Mouse (Mus musculus): ENCODE data around the gene Myo16. TPM values are rescaled to one million over a fixed set of nuclear protein-coding genes. Genes with fewer than 3 reads are reported as not detected.

Gene Myo16
- polyA plus RNA-seq, 1 experiment from 2014 or later = 0.17 TPM

- 39% methylated on average over 7 of the region's 7 CpGs for WGBS
- ATAC-seq (ENCODE audit: insufficient number of reproducible peaks, low FRiP score, low TSS enrichment, low read depth) (no peak), DNase-seq (ENCODE audit: low spot score) (no peak)
- no peaks in the 10 kb centered on the region for H3K9me3 ChIP-seq (ENCODE audit: control insufficient read depth, low read length)
- no peaks in the 10 kb centered on the region for H3K4me1 ChIP-seq (ENCODE audit: control insufficient read depth, insufficient read depth, low read length)
- no peaks in the 10 kb centered on the region for H3K36me3 ChIP-seq (ENCODE audit: control insufficient read depth, insufficient read depth, low read length)
- H3K27me3 ChIP-seq (ENCODE audit: control insufficient read depth, insufficient read depth, low read length) = no peaks in the 10 kb centered on the region
- no peak overlapping the region for H3K4me2 ChIP-seq (ENCODE audit: low read depth, severe bottlenecking)
- H3K27ac ChIP-seq (replicated peaks; ENCODE audit: low read depth, low read length) = no peak overlapping the region
- H3K4me3 ChIP-seq (ENCODE audit: low read depth, low read length) = no peak overlapping the region
- H3K9ac ChIP-seq (ENCODE audit: low read length) = no peak overlapping the region
Measured at GRCm38 (mm10) chr8:10415288-10415687, 261.6 kb downstream of the Myo16 start.

GRCm38 (mm10) chr8:10415885-10416284, 262.2 kb downstream of the Myo16 start:
- Histone ChIP-seq H3K27ac (replicated peaks; ENCODE audit: low read depth, low read length) (no peak overlapping the region), H3K4me3 (ENCODE audit: low read depth, low read length) (no peak overlapping the region), H3K4me1 (ENCODE audit: control insufficient read depth, insufficient read depth, low read length) (no peaks in the 10 kb centered on the region), H3K9me3 (ENCODE audit: control insufficient read depth, low read length) (no peaks in the 10 kb centered on the region), H3K36me3 (ENCODE audit: control insufficient read depth, insufficient read depth, low read length) (no peaks in the 10 kb centered on the region), H3K9ac (ENCODE audit: low read length) (no peak overlapping the region), H3K4me2 (ENCODE audit: low read depth, severe bottlenecking) (no peak overlapping the region), H3K27me3 (ENCODE audit: control insufficient read depth, insufficient read depth, low read length) (no peaks in the 10 kb centered on the region)
- DNase-seq (ENCODE audit: low spot score) (no peak), ATAC-seq (ENCODE audit: insufficient number of reproducible peaks, low FRiP score, low TSS enrichment, low read depth) (no peak)
- 81% methylated on average over 9 of the region's 9 CpGs for WGBS

- Histone ChIP-seq H3K9me3 (ENCODE audit: control insufficient read depth, low read length) (no peaks in the 10 kb centered on the region), H3K27me3 (ENCODE audit: control insufficient read depth, insufficient read depth, low read length) (no peaks in the 10 kb centered on the region), H3K27ac (replicated peaks; ENCODE audit: low read depth, low read length) (no peak overlapping the region), H3K36me3 (ENCODE audit: control insufficient read depth, insufficient read depth, low read length) (no peaks in the 10 kb centered on the region), H3K9ac (ENCODE audit: low read length) (no peak overlapping the region), H3K4me1 (ENCODE audit: control insufficient read depth, insufficient read depth, low read length) (no peaks in the 10 kb centered on the region), H3K4me3 (ENCODE audit: low read depth, low read length) (no peak overlapping the region), H3K4me2 (ENCODE audit: low read depth, severe bottlenecking) (no peak overlapping the region)
- ATAC-seq (ENCODE audit: insufficient number of reproducible peaks, low FRiP score, low TSS enrichment, low read depth) (no peak), DNase-seq (ENCODE audit: low spot score) (no peak)
- WGBS = 66% methylated on average over 12 of the region's 12 CpGs
Measured at GRCm38 (mm10) chr8:10416806-10417205, 263.1 kb downstream of the Myo16 start.

- H3K9me3 ChIP-seq (ENCODE audit: control insufficient read depth, low read length) = no peaks in the 10 kb centered on the region
- no peak overlapping the region for H3K9ac ChIP-seq (ENCODE audit: low read length)
- ATAC-seq (ENCODE audit: insufficient number of reproducible peaks, low FRiP score, low TSS enrichment, low read depth) = no peak
- no peaks in the 10 kb centered on the region for H3K36me3 ChIP-seq (ENCODE audit: control insufficient read depth, insufficient read depth, low read length)
- H3K27ac ChIP-seq (replicated peaks; ENCODE audit: low read depth, low read length) = no peak overlapping the region
- H3K4me2 ChIP-seq (ENCODE audit: low read depth, severe bottlenecking) = no peak overlapping the region
- no peaks in the 10 kb centered on the region for H3K27me3 ChIP-seq (ENCODE audit: control insufficient read depth, insufficient read depth, low read length)
- 88% methylated on average over 6 of the region's 6 CpGs for WGBS
- H3K4me3 ChIP-seq (ENCODE audit: low read depth, low read length) = no peak overlapping the region
- no peaks in the 10 kb centered on the region for H3K4me1 ChIP-seq (ENCODE audit: control insufficient read depth, insufficient read depth, low read length)
- no peak for DNase-seq (ENCODE audit: low spot score)
Measured at GRCm38 (mm10) chr8:10417281-10417680, 263.6 kb downstream of the Myo16 start.

- no peaks in the 10 kb centered on the region for H3K4me1 ChIP-seq (ENCODE audit: control insufficient read depth, insufficient read depth, low read length)
- no peaks in the 10 kb centered on the region for H3K36me3 ChIP-seq (ENCODE audit: control insufficient read depth, insufficient read depth, low read length)
- 86% methylated on average over 8 of the region's 8 CpGs for WGBS
- H3K4me3 ChIP-seq (ENCODE audit: low read depth, low read length) = no peak overlapping the region
- no peaks in the 10 kb centered on the region for H3K9me3 ChIP-seq (ENCODE audit: control insufficient read depth, low read length)
- DNase-seq (ENCODE audit: low spot score) (no peak), ATAC-seq (ENCODE audit: insufficient number of reproducible peaks, low FRiP score, low TSS enrichment, low read depth) (no peak)
- H3K9ac ChIP-seq (ENCODE audit: low read length) = no peak overlapping the region
- no peaks in the 10 kb centered on the region for H3K27me3 ChIP-seq (ENCODE audit: control insufficient read depth, insufficient read depth, low read length)
- H3K27ac ChIP-seq (replicated peaks; ENCODE audit: low read depth, low read length) = no peak overlapping the region
- no peak overlapping the region for H3K4me2 ChIP-seq (ENCODE audit: low read depth, severe bottlenecking)
Measured at GRCm38 (mm10) chr8:10418013-10418412, 264.3 kb downstream of the Myo16 start.

- no peak for ATAC-seq (ENCODE audit: insufficient number of reproducible peaks, low FRiP score, low TSS enrichment, low read depth)
- no peak overlapping the region for H3K9ac ChIP-seq (ENCODE audit: low read length)
- H3K9me3 ChIP-seq (ENCODE audit: control insufficient read depth, low read length) = no peaks in the 10 kb centered on the region
- H3K27ac ChIP-seq (replicated peaks; ENCODE audit: low read depth, low read length) = no peak overlapping the region
- H3K4me2 ChIP-seq (ENCODE audit: low read depth, severe bottlenecking) = no peak overlapping the region
- H3K36me3 ChIP-seq (ENCODE audit: control insufficient read depth, insufficient read depth, low read length) = no peaks in the 10 kb centered on the region
- no peaks in the 10 kb centered on the region for H3K27me3 ChIP-seq (ENCODE audit: control insufficient read depth, insufficient read depth, low read length)
- 82% methylated on average over 7 of the region's 7 CpGs for WGBS
- no peak for DNase-seq (ENCODE audit: low spot score)
- H3K4me1 ChIP-seq (ENCODE audit: control insufficient read depth, insufficient read depth, low read length) = no peaks in the 10 kb centered on the region
- no peak overlapping the region for H3K4me3 ChIP-seq (ENCODE audit: low read depth, low read length)
Measured at GRCm38 (mm10) chr8:10418971-10419370, 265.3 kb downstream of the Myo16 start.

- no peak overlapping the region for H3K9ac ChIP-seq (ENCODE audit: low read length)
Measured at GRCm38 (mm10) chr8:10419726-10420125, 266.0 kb downstream of the Myo16 start.

GRCm38 (mm10) chr8:10420551-10420950, 266.8 kb downstream of the Myo16 start:
- Histone ChIP-seq H3K27ac (replicated peaks; ENCODE audit: low read depth, low read length) (no peak overlapping the region), H3K27me3 (ENCODE audit: control insufficient read depth, insufficient read depth, low read length) (no peaks in the 10 kb centered on the region), H3K36me3 (ENCODE audit: control insufficient read depth, insufficient read depth, low read length) (no peaks in the 10 kb centered on the region), H3K4me1 (ENCODE audit: control insufficient read depth, insufficient read depth, low read length) (no peaks in the 10 kb centered on the region), H3K4me2 (ENCODE audit: low read depth, severe bottlenecking) (no peak overlapping the region), H3K9me3 (ENCODE audit: control insufficient read depth, low read length) (no peaks in the 10 kb centered on the region), H3K9ac (ENCODE audit: low read length) (no peak overlapping the region), H3K4me3 (ENCODE audit: low read depth, low read length) (no peak overlapping the region)
- no peak for DNase-seq (ENCODE audit: low spot score)
- WGBS = 80% methylated on average over 6 of the region's 6 CpGs
- no peak for ATAC-seq (ENCODE audit: insufficient number of reproducible peaks, low FRiP score, low TSS enrichment, low read depth)

More at GRCm38 (mm10) chr8:10419726-10420125, 266.0 kb downstream of the Myo16 start:
- no peak for ATAC-seq (ENCODE audit: insufficient number of reproducible peaks, low FRiP score, low TSS enrichment, low read depth)
- no peak overlapping the region for H3K4me3 ChIP-seq (ENCODE audit: low read depth, low read length)
- no peaks in the 10 kb centered on the region for H3K4me1 ChIP-seq (ENCODE audit: control insufficient read depth, insufficient read depth, low read length)
- no peaks in the 10 kb centered on the region for H3K36me3 ChIP-seq (ENCODE audit: control insufficient read depth, insufficient read depth, low read length)
- no peak for DNase-seq (ENCODE audit: low spot score)
- H3K4me2 ChIP-seq (ENCODE audit: low read depth, severe bottlenecking) = no peak overlapping the region
- H3K27ac ChIP-seq (replicated peaks; ENCODE audit: low read depth, low read length) = no peak overlapping the region
- 76% methylated on average over 4 of the region's 4 CpGs for WGBS
- no peaks in the 10 kb centered on the region for H3K9me3 ChIP-seq (ENCODE audit: control insufficient read depth, low read length)
- H3K27me3 ChIP-seq (ENCODE audit: control insufficient read depth, insufficient read depth, low read length) = no peaks in the 10 kb centered on the region

- H3K9ac ChIP-seq (ENCODE audit: low read length) = no peak overlapping the region
- no peaks in the 10 kb centered on the region for H3K36me3 ChIP-seq (ENCODE audit: control insufficient read depth, insufficient read depth, low read length)
- H3K4me3 ChIP-seq (ENCODE audit: low read depth, low read length) = no peak overlapping the region
- no peak for ATAC-seq (ENCODE audit: insufficient number of reproducible peaks, low FRiP score, low TSS enrichment, low read depth)
- 90% methylated on average over 9 of the region's 9 CpGs for WGBS
- H3K9me3 ChIP-seq (ENCODE audit: control insufficient read depth, low read length) = no peaks in the 10 kb centered on the region
- no peak overlapping the region for H3K4me2 ChIP-seq (ENCODE audit: low read depth, severe bottlenecking)
- H3K4me1 ChIP-seq (ENCODE audit: control insufficient read depth, insufficient read depth, low read length) = no peaks in the 10 kb centered on the region
- no peak overlapping the region for H3K27ac ChIP-seq (replicated peaks; ENCODE audit: low read depth, low read length)
- DNase-seq (ENCODE audit: low spot score) = no peak
- no peaks in the 10 kb centered on the region for H3K27me3 ChIP-seq (ENCODE audit: control insufficient read depth, insufficient read depth, low read length)
Measured at GRCm38 (mm10) chr8:10421516-10422090, 267.9 kb downstream of the Myo16 start.

All from limb, embryonic 11.5 days (tissue).